9 mouse cellular contexts compared by ENCODE assay signal in genomic region chr2:75879791-75880190, GRCm38 (mm10). TPM values are rescaled to one million over a fixed set of nuclear protein-coding genes. Genes with fewer than 3 reads are reported as not detected.
A peak's percentile ranks its signal among the peaks of the same experiment; 100 is the strongest.
DNase-seq lines count a peak whose midpoint lies in the region; ATAC-seq and TF ChIP-seq lines count a peak whose summit lies in the region.
"Had no signal": no experiment of that assay in that cellular context is flagged by ENCODE, and none has a peak within 500 bp of the region (broad histone marks: within the 10 kb centered on the region; RNA-seq: fewer than 3 reads in every experiment).

No protein-coding gene starts in this region.

- H3K4me3 ChIP-seq in intestine, postnatal 0 days (ENCODE audit: low read depth, low read length) = no peak overlapping the region
- H3K4me3 ChIP-seq in intestine, embryonic 15.5 days (replicated peaks) = no peak overlapping the region
- H3K4me3 ChIP-seq: liver, embryonic 13.5 days had no signal

- ATAC-seq in intestine, postnatal 0 days = no peak
- no peak for ATAC-seq in intestine, embryonic 15.5 days
- ATAC-seq in activated CD4-positive, CD25-positive, alpha-beta regulatory T cell, adult 4 months = no peak

- peaks cover 4% of the 10 kb centered on the region; the same call in 1 of the 2 replicates for H3K36me3 ChIP-seq in intestine, postnatal 0 days (ENCODE audit: control insufficient read depth, insufficient read depth)
- no peaks in the 10 kb centered on the region for H3K36me3 ChIP-seq in intestine, embryonic 15.5 days

- DNase-seq in adrenal gland, postnatal 14 days = peak; percentile 29
- no peak for DNase-seq in adrenal gland, adult 8-10 months
- DNase-seq in 3T3-L1 (ENCODE audit: low read depth, low spot score) = peak; percentile 66
- peak; percentile 72 for DNase-seq in embryo, embryonic 10.5 days (ENCODE audit: low spot score)
- DNase-seq in thymus, postnatal 4 days = no peak
- DNase-seq: liver, embryonic 13.5 days had no signal

- H3K4me1 ChIP-seq in intestine, postnatal 0 days (replicated peaks; ENCODE audit: control insufficient read depth, insufficient read depth, low read length) = no peaks in the 10 kb centered on the region
- no peaks in the 10 kb centered on the region for H3K4me1 ChIP-seq in intestine, embryonic 15.5 days (replicated peaks)
- H3K4me1 ChIP-seq: liver, embryonic 13.5 days had no signal

- H3K9ac ChIP-seq in intestine, postnatal 0 days (ENCODE audit: low read depth, low read length) = no peak overlapping the region
- H3K9ac ChIP-seq in intestine, embryonic 15.5 days = no peak overlapping the region
- H3K9ac ChIP-seq: liver, embryonic 13.5 days had no signal

- TF ChIP-seq CTCF in intestine, postnatal 0 days (IDR thresholded peaks at IDR 0.05; ENCODE audit: low read depth) = peak; percentile 70

- no peak overlapping the region for H3K27ac ChIP-seq in intestine, postnatal 0 days (ENCODE audit: low read depth, low read length)
- H3K27ac ChIP-seq in intestine, embryonic 15.5 days = no peak overlapping the region
- H3K27ac ChIP-seq: liver, embryonic 13.5 days had no signal

- WGBS in intestine, postnatal 0 days = 49% methylated on average over 3 of the region's 3 CpGs
- 49% methylated on average over 3 of the region's 3 CpGs for WGBS in intestine, embryonic 15.5 days

- H3K4me2 ChIP-seq in intestine, postnatal 0 days (replicated peaks; ENCODE audit: low read depth) = no peak overlapping the region
- no peak overlapping the region for H3K4me2 ChIP-seq in intestine, embryonic 15.5 days (replicated peaks)
- H3K4me2 ChIP-seq: liver, embryonic 13.5 days had no signal

- H3K9me3 ChIP-seq in intestine, postnatal 0 days (ENCODE audit: control insufficient read depth) = no peaks in the 10 kb centered on the region
- no peaks in the 10 kb centered on the region for H3K9me3 ChIP-seq in intestine, embryonic 15.5 days
- H3K9me3 ChIP-seq: liver, embryonic 13.5 days had no signal

- no peaks in the 10 kb centered on the region for H3K27me3 ChIP-seq in intestine, postnatal 0 days (replicated peaks; ENCODE audit: control insufficient read depth, insufficient read depth, low read length)
- H3K27me3 ChIP-seq in intestine, embryonic 15.5 days (replicated peaks) = no peaks in the 10 kb centered on the region
- H3K27me3 ChIP-seq: liver, embryonic 13.5 days had no signal

RNA-seq across cellular contexts. Expression of gene Agps, which starts 47.8 kb away (rescaled TPM):
- 34.7 and 40.2 TPM in 2 replicates for total RNA-seq in adrenal gland, postnatal 14 days (2021)
- 10 to 100 TPM; 36.7 to 39.1 (median 39.1) TPM for total RNA-seq in adrenal gland, adult 8-10 months (2022)
- 6.5 and 8.6 TPM in 2 replicates for polyA plus RNA-seq in intestine, postnatal 0 days (2015; fragmentation: Nextera tagmentation; extraction: Ambion mirVana)
- 29.3 and 32.9 TPM in 2 replicates for polyA plus RNA-seq in intestine, embryonic 15.5 days (2015; fragmentation: Nextera tagmentation; extraction: Ambion mirVana)
- 10 to 100 TPM; 17.2 to 20.0 TPM for polyA plus RNA-seq in activated CD4-positive, CD25-positive, alpha-beta regulatory T cell, adult 4 months (2017; shearing (Covaris generic))

RNA-seq across cellular contexts. Expression of gene Ttc30b, which starts 58.6 kb away (rescaled TPM):
- 14.7 and 15.1 TPM in 2 replicates for total RNA-seq in adrenal gland, postnatal 14 days (2021)
- total RNA-seq in adrenal gland, adult 8-10 months (2022) = 10 to 100 TPM; 22.0 to 25.8 (median 22.5) TPM
- polyA plus RNA-seq in intestine, postnatal 0 days (2015; fragmentation: Nextera tagmentation; extraction: Ambion mirVana) = 6.4 and 6.7 TPM in 2 replicates
- 6.8 and 8.5 TPM in 2 replicates for polyA plus RNA-seq in intestine, embryonic 15.5 days (2015; fragmentation: Nextera tagmentation; extraction: Ambion mirVana)
- polyA plus RNA-seq in activated CD4-positive, CD25-positive, alpha-beta regulatory T cell, adult 4 months (2017; shearing (Covaris generic)) = 1 to 10 TPM in 1 of 2 experiments, under 1 TPM in 1; 0.52 to 1.5 TPM

Comparison
In these comparisons a context has a peak if more than half of its experiments do, and no peak if none do; other contexts are left out.
1. DNase-seq: peak in adrenal gland, postnatal 14 days (single experiment), 3T3-L1 (single experiment) and embryo, embryonic 10.5 days (single experiment); none in adrenal gland, adult 8-10 months (single experiment) and thymus, postnatal 4 days (single experiment).